Mouse (Mus musculus) T-helper 2 cell (primary cell): Measurements from ENCODE around the gene Metrnl.
"Not testable (repeated sequence)": the region's sequence is repeated elsewhere in the genome, so short reads cannot be mapped to it uniquely, and the experiment has no call there.

Source experiments
- in situ Hi-C: fragments of 300-600 bp; cut with MboI, MseI; formaldehyde crosslinking; loops from one replicate; pipeline ENCODE4 v1.15.1; 2025; ENCODE audit warnings: high pct_unique_total_duplicates

Gene Metrnl

GRCm38 (mm10) chr11:121701244-121701643 lies at the start of gene Metrnl:
Gene Metrnl, plus strand, starts transcription at chr11:121701544.
- in situ Hi-C loops, result loop anchor here (5.0 kb wide), 1 partner anchor 96 kb away; no protein-coding TSS in a partner anchor

GRCm38 (mm10) chr11:121651556-121651955 lies 49.8 kb upstream of the Metrnl start:
- in situ Hi-C loops, result loop anchor here (5.0 kb wide), 1 partner anchor 156 kb away; no protein-coding TSS in a partner anchor

DNA sequence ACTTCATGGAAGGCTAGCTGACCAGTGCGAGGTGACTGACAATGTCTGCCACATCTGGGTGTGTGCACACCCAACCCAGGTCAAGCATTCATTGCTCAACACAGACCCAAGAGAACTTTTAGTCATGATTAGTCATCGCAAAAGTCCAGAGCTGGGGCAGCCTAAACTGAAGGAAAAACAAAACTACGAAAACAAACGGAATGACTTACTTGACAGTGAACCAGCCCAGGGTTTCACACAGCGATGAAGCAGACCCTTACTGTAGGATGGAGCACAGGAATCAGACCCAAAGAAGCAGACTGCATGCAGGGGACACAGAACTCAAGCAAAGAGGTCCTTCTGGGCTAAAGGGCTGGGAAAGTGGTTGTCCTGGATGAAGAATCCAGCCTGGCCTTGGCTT lies 49.4 kb upstream of the Metrnl start:
- in situ Hi-C loops, result loop anchor here (5.0 kb wide), 1 partner anchor 155 kb away; no protein-coding TSS in a partner anchor

GRCm38 (mm10) chr11:121652547-121653305 lies 48.6 kb upstream of the Metrnl start:
- in situ Hi-C loops, result loop anchor here (5.0 kb wide), 1 partner anchor 155 kb away; no protein-coding TSS in a partner anchor

DNA sequence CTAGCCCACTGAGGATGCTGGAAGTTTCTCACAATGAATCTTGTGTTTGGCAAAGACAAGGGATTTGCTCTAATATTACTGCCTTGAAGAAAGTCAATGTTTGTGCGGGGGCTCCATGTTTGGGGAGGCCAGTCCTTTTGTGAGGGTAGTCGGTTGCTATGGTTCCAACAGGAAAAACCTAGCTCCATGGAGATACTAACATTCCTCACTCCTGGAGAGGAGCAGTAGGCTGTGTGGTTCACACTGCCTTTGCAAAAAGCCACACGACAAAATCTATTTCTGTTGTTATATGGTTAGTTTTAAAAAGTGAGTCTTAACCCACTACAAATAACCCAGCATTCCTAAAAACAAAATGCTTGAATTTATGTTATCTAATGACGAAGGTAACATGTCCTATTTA lies 47.7 kb upstream of the Metrnl start:
- in situ Hi-C loops, result loop anchor here (5.0 kb wide), 1 partner anchor 154 kb away; no protein-coding TSS in a partner anchor

GRCm38 (mm10) chr11:121654406-121654945 lies 46.9 kb upstream of the Metrnl start:
- in situ Hi-C loops, result loop anchor here (5.0 kb wide), 1 partner anchor 153 kb away; no protein-coding TSS in a partner anchor

- in situ Hi-C loops, result no loop called here
These were observed 46.1 kb upstream of the Metrnl start for GRCm38 (mm10) chr11:121655166-121655806.

DNA sequence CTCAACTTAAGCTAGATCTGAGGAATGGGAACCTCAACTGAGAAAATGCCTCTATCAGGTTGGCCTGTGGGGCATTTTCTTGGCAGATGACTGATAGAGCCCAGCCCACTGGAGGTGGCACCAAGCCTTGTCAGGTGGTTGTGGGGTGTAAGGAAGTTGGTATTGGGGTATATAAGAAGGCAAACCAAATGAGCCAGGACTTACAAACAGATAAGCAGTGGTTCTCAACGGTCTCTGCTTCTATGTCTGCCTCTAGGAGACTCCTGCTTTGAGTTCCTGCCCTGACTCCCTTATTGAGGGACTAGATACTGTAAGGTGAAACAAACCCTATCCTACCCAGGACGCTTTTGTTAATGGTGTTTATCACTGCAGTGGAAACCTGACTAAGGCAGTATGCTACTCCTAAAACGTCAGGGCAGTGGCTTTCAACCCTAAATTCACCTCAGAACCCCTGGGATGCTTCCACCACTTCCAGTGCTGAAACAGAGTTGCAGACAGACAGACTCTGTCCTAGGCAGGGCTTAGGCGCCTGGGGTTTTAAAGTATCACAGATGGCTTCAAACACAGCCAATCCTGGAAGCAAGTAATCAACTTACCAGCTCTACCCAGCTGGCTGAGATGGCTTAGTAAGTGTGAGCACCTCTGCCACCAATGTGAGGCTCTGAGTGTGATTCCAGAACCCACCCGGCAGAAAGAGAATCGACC lies 45.4 kb upstream of the Metrnl start:
- in situ Hi-C loops, result no loop called here

DNA sequence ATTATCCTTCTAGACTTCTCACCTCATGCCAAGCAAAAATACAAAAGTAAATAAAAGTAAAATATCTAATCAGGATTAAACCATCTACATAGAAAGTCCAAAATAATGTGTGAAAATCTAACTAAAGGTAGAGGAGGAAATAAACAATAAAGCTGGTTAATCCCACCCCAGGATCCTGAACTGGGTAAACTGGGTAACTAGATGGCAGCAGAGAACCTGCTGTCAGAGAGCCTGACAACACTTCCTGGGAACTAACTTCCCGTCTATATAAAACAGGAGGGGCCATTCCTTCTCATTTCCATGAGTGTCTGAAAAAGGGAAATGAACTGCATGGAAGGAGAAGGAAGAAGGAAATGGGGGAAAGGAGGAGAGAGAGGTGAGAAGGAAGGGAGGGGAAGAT lies 43.2 kb upstream of the Metrnl start:
- in situ Hi-C loops, result no loop called here

- in situ Hi-C loops, result not testable (repeated sequence)
These were observed 40.7 kb upstream of the Metrnl start for GRCm38 (mm10) chr11:121660604-121661003.

GRCm38 (mm10) chr11:121661116-121661515 lies 40.2 kb upstream of the Metrnl start:
- in situ Hi-C loops, result no loop called here

GRCm38 (mm10) chr11:121667541-121667940 lies 33.8 kb upstream of the Metrnl start:
- in situ Hi-C loops, result no loop called here

DNA sequence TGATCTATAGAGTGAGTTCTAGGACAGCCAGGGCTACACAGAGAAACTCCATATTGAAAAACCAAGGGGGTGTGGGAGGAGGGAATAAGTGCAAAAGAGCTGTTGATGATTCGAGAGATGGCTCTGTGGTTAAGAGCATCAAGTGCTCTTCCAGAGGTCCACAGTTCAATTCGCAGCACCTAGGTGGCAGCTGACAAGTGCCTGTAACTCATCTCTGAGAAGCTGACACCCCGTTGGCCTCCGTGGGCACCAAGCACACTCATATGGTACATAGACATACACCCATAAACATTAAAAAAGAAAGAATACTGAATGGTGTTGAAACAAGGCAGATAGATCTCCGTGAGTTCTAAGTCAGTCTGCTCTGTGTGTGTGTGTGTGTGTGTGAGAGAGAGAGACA lies 32.6 kb upstream of the Metrnl start:
- in situ Hi-C loops, result no loop called here

GRCm38 (mm10) chr11:121670926-121671325 lies 30.4 kb upstream of the Metrnl start:
- in situ Hi-C loops, result no loop called here

- in situ Hi-C loops, result no loop called here
These were observed 28.9 kb upstream of the Metrnl start for GRCm38 (mm10) chr11:121672312-121672989.

DNA sequence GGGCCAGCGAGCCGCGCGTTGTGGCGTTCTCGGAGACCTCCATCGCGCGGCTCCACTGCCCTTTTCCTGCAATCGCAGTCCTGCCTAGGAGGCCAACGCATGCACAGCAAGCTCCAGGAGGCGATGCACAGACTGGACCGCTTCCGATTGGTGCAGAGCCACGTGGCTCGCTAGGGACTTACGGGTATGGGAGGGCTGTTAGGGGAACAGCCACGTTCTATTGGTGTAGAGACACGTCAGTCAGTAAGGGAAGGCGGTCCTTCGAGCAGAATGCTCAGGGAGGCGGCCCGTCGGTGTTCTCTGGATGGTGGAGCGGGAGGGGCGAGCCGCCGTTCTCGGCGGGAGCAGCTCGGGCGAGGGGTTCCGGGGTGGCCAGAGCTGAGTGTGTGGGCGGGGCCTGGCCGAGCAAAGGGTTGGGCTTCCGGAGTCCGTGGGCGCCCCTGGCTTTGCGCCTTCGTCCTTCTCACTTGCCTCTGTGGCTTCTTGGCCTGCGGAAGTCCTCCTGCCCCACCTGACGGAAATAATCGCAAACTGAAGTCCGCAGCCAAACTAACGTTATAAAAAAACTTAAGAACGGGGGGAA lies 28.3 kb upstream of the Metrnl start, which contains the start of gene B3gntl1:
Gene B3gntl1 (minus strand): TSS at position 164 of the 583 bp plus-strand sequence.
- in situ Hi-C loops, result no loop called here

DNA sequence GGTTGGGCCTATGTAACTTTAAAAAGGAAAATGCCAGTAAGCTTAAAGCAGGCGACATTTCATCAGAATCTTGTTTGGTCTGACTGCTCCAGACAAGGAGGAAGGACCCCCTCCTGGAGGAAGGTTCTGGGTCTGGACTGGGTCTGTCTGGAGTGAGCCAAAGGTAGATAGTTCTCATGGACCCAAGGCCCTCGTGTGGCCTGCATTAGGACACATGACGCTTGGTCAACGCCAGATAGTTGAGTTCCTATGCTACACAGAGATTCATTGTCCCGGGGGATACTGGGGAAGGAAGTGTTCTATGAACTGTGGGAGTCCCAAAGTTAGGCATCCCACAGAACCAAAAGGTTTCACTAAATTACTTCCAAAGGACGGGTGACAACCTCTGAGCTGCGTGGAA lies 27.7 kb upstream of the Metrnl start:
- in situ Hi-C loops, result no loop called here

- in situ Hi-C loops, result no loop called here
These were observed 24.5 kb upstream of the Metrnl start for GRCm38 (mm10) chr11:121676836-121677235.

DNA sequence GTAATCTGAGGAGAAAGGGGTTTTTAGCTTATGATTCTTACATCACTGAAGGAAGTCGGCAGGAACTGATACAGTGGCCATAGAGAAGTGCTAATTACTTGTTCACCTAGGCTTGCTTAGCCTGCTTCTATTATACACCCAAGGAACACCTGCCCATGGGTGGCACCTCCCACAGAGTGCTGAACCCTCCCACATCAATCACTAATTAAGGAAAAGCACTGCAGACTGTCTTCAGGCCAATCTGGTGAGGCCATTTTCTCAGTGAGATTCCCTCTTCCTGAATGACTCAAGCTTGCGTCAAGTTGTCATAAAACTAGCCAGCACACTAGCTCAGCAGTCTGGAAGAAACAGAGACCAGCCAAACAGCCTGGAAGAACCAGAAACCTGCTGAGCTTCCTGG lies 21.8 kb upstream of the Metrnl start:
- in situ Hi-C loops, result no loop called here

DNA sequence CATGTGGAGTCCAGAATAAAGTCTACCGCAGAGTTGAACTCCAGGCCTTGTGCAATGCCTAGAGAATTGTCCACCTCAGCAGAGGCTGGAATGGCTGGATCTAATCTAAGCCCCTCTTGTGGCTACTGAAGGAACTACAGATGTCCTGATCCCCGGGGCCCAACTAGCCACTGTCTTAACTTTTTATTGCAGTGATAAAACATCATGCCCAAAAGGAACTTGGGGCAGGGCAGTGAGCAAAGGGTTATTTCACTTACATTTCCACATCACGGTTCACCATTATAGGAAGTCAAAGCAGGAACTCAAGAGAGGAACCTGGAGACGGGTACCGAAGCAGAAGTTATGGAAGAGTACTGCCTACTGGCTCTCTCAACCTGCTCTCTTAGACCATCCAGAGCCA lies 20.6 kb upstream of the Metrnl start:
- in situ Hi-C loops, result no loop called here

DNA sequence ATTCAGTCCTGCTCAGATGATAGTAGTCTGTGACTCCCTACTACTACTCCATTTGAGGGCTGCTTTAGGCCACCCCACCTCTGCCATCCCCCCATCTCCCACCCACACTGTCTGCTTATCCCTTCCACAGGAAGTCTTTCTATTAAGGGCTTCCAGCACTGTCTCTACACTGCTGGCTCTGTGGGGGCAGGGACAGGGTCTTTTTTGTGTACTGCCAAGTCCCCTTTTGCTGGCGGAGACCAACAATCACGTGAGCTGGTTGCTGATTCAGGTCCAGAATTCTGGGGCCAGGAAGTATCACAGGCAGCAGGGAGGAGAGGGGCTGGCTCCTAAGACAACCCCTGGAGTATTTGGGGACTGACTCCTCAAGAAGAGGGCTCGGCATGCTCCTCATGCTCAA lies 18.1 kb upstream of the Metrnl start:
- in situ Hi-C loops, result no loop called here
